Mouse (Mus musculus): ENCODE data around the gene Spint2.

DNA sequence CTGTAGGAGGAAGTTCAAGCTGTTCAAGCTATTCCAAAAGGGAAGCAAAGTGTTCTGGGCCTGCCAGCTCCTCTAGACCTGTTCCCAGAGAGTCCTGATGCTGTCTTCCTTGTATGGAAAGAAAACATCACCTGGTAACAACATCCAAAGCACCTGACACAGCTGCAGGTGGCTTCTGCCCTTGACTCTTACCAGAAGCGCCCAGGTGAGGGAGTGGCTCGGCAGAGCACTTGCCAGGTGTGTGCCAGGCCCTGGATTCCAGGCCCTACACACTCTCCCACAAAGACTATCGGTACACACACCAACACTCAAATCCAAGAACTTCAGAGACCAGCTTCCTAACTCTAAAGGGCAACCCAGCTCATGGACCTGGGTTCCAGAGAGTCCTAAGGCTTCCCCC, 17.9 kb downstream of the Spint2 start:
- TF ChIP-seq CTCF (IDR thresholded peaks at IDR 0.05; ENCODE audit: low read depth, low read length) = no peak
- TF ChIP-seq POLR2A (IDR thresholded peaks at IDR 0.05; ENCODE audit: insufficient read depth, low read length) = no peak
- TF ChIP-seq EP300 (IDR thresholded peaks at IDR 0.05; ENCODE audit: insufficient read depth, low read depth, low read length) = no peak

Data from ES-Bruce4 (cell line).